Mouse (Mus musculus) liver, adult 2 months (tissue): ENCODE results near the gene Nav2.

Experiments used
- CTCF ChIP-seq: fragments of 200-500 bp; IDR thresholded peaks from 2 replicates; pipeline ENCODE4 v1.5.1; 2011; ENCODE audit warnings: low read depth, low read length, control low read depth
- POLR2A ChIP-seq: fragments of 200-500 bp; IDR thresholded peaks from 2 replicates; pipeline ENCODE4 v1.6.1; 2011; ENCODE audit warnings: low read length, control low read depth; ENCODE audit not compliant: insufficient read depth; ENCODE audit errors: extremely low read depth

GRCm38 (mm10) chr7:49052871-49053618 is 144.5 kb downstream of the Nav2 start:
- no peak for TF ChIP-seq CTCF
- TF ChIP-seq POLR2A, result no peak
